8 mouse cellular contexts compared by ENCODE assay signal in the genomic region with DNA sequence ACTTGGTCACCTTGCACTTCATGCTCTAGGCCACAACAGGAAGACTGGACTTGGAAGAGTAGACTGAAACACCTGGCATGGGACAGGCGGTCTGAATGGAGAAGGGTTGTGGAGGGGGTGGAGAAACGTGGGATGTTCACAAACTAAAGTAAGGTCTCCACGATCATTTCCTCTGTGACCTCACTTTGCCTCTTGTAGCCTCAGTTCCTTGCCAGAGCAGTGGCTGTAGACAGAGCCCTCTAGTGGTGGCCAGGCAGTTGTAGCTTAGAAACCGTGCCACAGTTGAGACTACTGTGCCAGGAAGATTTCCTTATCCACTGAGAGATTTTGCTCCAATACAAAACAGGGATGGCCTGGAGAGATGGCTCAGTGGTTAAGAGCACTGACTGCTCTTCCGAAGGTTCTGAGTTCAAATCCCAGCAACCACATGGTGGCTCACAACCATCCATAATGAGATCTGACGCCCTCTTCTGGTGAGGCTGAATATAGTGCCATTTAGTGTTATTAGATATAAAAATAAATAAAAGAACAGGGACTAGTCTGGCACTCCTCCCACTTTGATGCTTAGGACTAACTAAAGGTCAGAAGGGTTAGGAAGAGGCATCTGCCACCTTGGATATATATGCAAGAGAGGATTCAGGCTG. TPM values are rescaled to one million over a fixed set of nuclear protein-coding genes. Genes with fewer than 3 reads are reported as not detected.
DNase-seq lines count a peak whose midpoint lies in the region; ATAC-seq lines count a peak whose summit lies in the region.
"Had no signal": no experiment of that assay in that cellular context is flagged by ENCODE, and none has a peak within 500 bp of the region (broad histone marks: within the 10 kb centered on the region; RNA-seq: fewer than 3 reads in every experiment).

No protein-coding gene starts in this region.

- no peak overlapping the region for H3K4me2 ChIP-seq in midbrain, embryonic 14.5 days (ENCODE audit: low read length)
- no peak overlapping the region for H3K4me2 ChIP-seq in midbrain, embryonic 11.5 days
- H3K4me2 ChIP-seq in neural tube, embryonic 11.5 days (ENCODE audit: low read depth): no peak overlapping the region

- ATAC-seq in midbrain, embryonic 14.5 days (ENCODE audit: low FRiP score, low TSS enrichment): no peak
- ATAC-seq in midbrain, embryonic 11.5 days (ENCODE audit: low FRiP score): no peak
- no peak for ATAC-seq in neural tube, embryonic 11.5 days (ENCODE audit: insufficient read depth, low FRiP score, low TSS enrichment)

- DNase-seq in midbrain, embryonic 14.5 days: peak; percentile 64
- no peak for DNase-seq in midbrain, embryonic 11.5 days (ENCODE audit: low spot score, missing footprints)
- peak; percentile 39 for DNase-seq in WW6 (ENCODE audit: low read depth, low spot score)
- peak; percentile 72 for DNase-seq in embryo, embryonic 10.5 days (ENCODE audit: low spot score)
- DNase-seq in kidney, postnatal 14 days: peak; percentile 60
- DNase-seq in neural tube, embryonic 11.5 days (ENCODE audit: low spot score): peak; percentile 58
- DNase-seq in left cerebral cortex, adult 8-10 months (ENCODE audit: low spot score in 2 of 2): no peak

- H3K9ac ChIP-seq in midbrain, embryonic 14.5 days (replicated peaks; ENCODE audit: low read length): no peak overlapping the region
- H3K9ac ChIP-seq in midbrain, embryonic 11.5 days (ENCODE audit: low read length): no peak overlapping the region
- H3K9ac ChIP-seq in neural tube, embryonic 11.5 days (ENCODE audit: low read length): no peak overlapping the region

- no peaks in the 10 kb centered on the region for H3K9me3 ChIP-seq in midbrain, embryonic 14.5 days (ENCODE audit: control insufficient read depth, low read length)
- H3K9me3 ChIP-seq in midbrain, embryonic 11.5 days (ENCODE audit: control insufficient read depth, low read length): no peaks in the 10 kb centered on the region
- H3K9me3 ChIP-seq in neural tube, embryonic 11.5 days (ENCODE audit: control insufficient read depth, low read length): no peaks in the 10 kb centered on the region

- peaks cover 20% of the 10 kb centered on the region for H3K4me1 ChIP-seq in midbrain, embryonic 14.5 days (ENCODE audit: control insufficient read depth, insufficient read depth, low read length)
- H3K4me1 ChIP-seq in midbrain, embryonic 11.5 days (ENCODE audit: control insufficient read depth, insufficient read depth, low read length): peaks cover 21% of the 10 kb centered on the region
- H3K4me1 ChIP-seq in neural tube, embryonic 11.5 days (ENCODE audit: control insufficient read depth, insufficient read depth, low read length): peaks cover 17% of the 10 kb centered on the region; the same call in 1 of the 2 replicates

- H3K27ac ChIP-seq in midbrain, embryonic 14.5 days (replicated peaks; ENCODE audit: low read depth, low read length): no peak overlapping the region
- H3K27ac ChIP-seq in midbrain, embryonic 11.5 days (ENCODE audit: low read depth, low read length): no peak overlapping the region
- H3K27ac ChIP-seq in neural tube, embryonic 11.5 days (ENCODE audit: low read depth, low read length): no peak overlapping the region

- 49% methylated on average over 6 of the region's 6 CpGs for WGBS in midbrain, embryonic 14.5 days
- WGBS in midbrain, embryonic 11.5 days: 51% methylated on average over 6 of the region's 6 CpGs
- 45% methylated on average over 6 of the region's 6 CpGs for WGBS in neural tube, embryonic 11.5 days

- H3K4me3 ChIP-seq in midbrain, embryonic 14.5 days (replicated peaks; ENCODE audit: low read depth, low read length): no peak overlapping the region
- no peak overlapping the region for H3K4me3 ChIP-seq in midbrain, embryonic 11.5 days (ENCODE audit: low read depth, low read length)
- no peak overlapping the region for H3K4me3 ChIP-seq in neural tube, embryonic 11.5 days (ENCODE audit: low read depth, low read length)

- no peaks in the 10 kb centered on the region for H3K36me3 ChIP-seq in midbrain, embryonic 14.5 days (ENCODE audit: control insufficient read depth, insufficient read depth, low read length)
- H3K36me3 ChIP-seq in midbrain, embryonic 11.5 days (ENCODE audit: control insufficient read depth, insufficient read depth, low read length): no peaks in the 10 kb centered on the region
- no peaks in the 10 kb centered on the region for H3K36me3 ChIP-seq in neural tube, embryonic 11.5 days (ENCODE audit: control insufficient read depth, insufficient read depth, low read length)

- H3K27me3 ChIP-seq in midbrain, embryonic 14.5 days (ENCODE audit: control insufficient read depth, insufficient read depth, low read length): peaks cover 19% of the 10 kb centered on the region
- peaks cover 24% of the 10 kb centered on the region for H3K27me3 ChIP-seq in midbrain, embryonic 11.5 days (ENCODE audit: control insufficient read depth, insufficient read depth, low read length)
- H3K27me3 ChIP-seq in neural tube, embryonic 11.5 days (ENCODE audit: control insufficient read depth, insufficient read depth, low read length): peaks cover 22% of the 10 kb centered on the region

RNA-seq across cellular contexts. Expression of a gene that starts 7.6 kb away (rescaled TPM):
- 1.4 and 2.4 TPM in 2 replicates for polyA plus RNA-seq in midbrain, embryonic 14.5 days (2014; fragmentation: Nextera tagmentation; extraction: Ambion mirVana)
- polyA plus RNA-seq in midbrain, embryonic 11.5 days (2014; fragmentation: Nextera tagmentation; extraction: Ambion mirVana): 0.58 and 0.87 TPM in 2 replicates
- 0.62 and 0.82 TPM in 2 replicates for polyA plus RNA-seq in neural tube, embryonic 11.5 days (2014; fragmentation: Nextera tagmentation; extraction: Ambion mirVana)
- total RNA-seq in left cerebral cortex, adult 8-10 months (2022): not detected
- total RNA-seq: layer of hippocampus, postnatal 14 days had no signal

RNA-seq across cellular contexts. Expression of a gene that starts 20.0 kb away (rescaled TPM):
- 0.47 and 0.49 TPM in 2 replicates for polyA plus RNA-seq in midbrain, embryonic 14.5 days (2014; fragmentation: Nextera tagmentation; extraction: Ambion mirVana)
- polyA plus RNA-seq in midbrain, embryonic 11.5 days (2014; fragmentation: Nextera tagmentation; extraction: Ambion mirVana): 0.41 and 1.1 TPM in 2 replicates
- 0.45 TPM in 2 replicates for polyA plus RNA-seq in neural tube, embryonic 11.5 days (2014; fragmentation: Nextera tagmentation; extraction: Ambion mirVana)
- 1 to 10 TPM in 3 of 4 experiments, under 1 TPM in 1; 0.91 to 3.5 (median 1.5) TPM for total RNA-seq in left cerebral cortex, adult 8-10 months (2022)

RNA-seq across cellular contexts. Expression of a gene that starts 25.6 kb away (rescaled TPM):
- 0.28 TPM in 1 of 2 replicates, not detected in the other for polyA plus RNA-seq in midbrain, embryonic 14.5 days (2014; fragmentation: Nextera tagmentation; extraction: Ambion mirVana)
- polyA plus RNA-seq in midbrain, embryonic 11.5 days (2014; fragmentation: Nextera tagmentation; extraction: Ambion mirVana): 0.15 TPM in 1 of 2 replicates, not detected in the other
- polyA plus RNA-seq in neural tube, embryonic 11.5 days (2014; fragmentation: Nextera tagmentation; extraction: Ambion mirVana): not detected in 2 replicates
- total RNA-seq in left cerebral cortex, adult 8-10 months (2022): under 1 TPM; 0.30 to 0.64 (median 0.44) TPM

RNA-seq across cellular contexts. Expression of a gene that starts 40.9 kb away (rescaled TPM):
- 105 and 112 TPM in 2 replicates for polyA plus RNA-seq in midbrain, embryonic 14.5 days (2014; fragmentation: Nextera tagmentation; extraction: Ambion mirVana)
- polyA plus RNA-seq in midbrain, embryonic 11.5 days (2014; fragmentation: Nextera tagmentation; extraction: Ambion mirVana): 130 and 136 TPM in 2 replicates
- polyA plus RNA-seq in neural tube, embryonic 11.5 days (2014; fragmentation: Nextera tagmentation; extraction: Ambion mirVana): 136 and 139 TPM in 2 replicates
- total RNA-seq in left cerebral cortex, adult 8-10 months (2022): 100 to 1,000 TPM; 206 to 235 (median 221) TPM

RNA-seq across cellular contexts. Expression of a gene that starts 41.1 kb away (rescaled TPM):
- polyA plus RNA-seq in midbrain, embryonic 14.5 days (2014; fragmentation: Nextera tagmentation; extraction: Ambion mirVana): 36.3 and 38.7 TPM in 2 replicates
- 17.2 and 18.8 TPM in 2 replicates for polyA plus RNA-seq in midbrain, embryonic 11.5 days (2014; fragmentation: Nextera tagmentation; extraction: Ambion mirVana)
- polyA plus RNA-seq in neural tube, embryonic 11.5 days (2014; fragmentation: Nextera tagmentation; extraction: Ambion mirVana): 18.9 and 19.9 TPM in 2 replicates
- 10 to 100 TPM in 2 of 4 experiments, 1 to 10 TPM in 2; 9.3 to 12.6 (median 10.5) TPM for total RNA-seq in left cerebral cortex, adult 8-10 months (2022)

Comparison
In these comparisons a context has a peak if more than half of its experiments do, and no peak if none do; other contexts are left out.
1. DNase-seq: peak in midbrain, embryonic 14.5 days (single experiment), WW6 (single experiment), embryo, embryonic 10.5 days (single experiment), kidney, postnatal 14 days (single experiment) and neural tube, embryonic 11.5 days (single experiment); none in midbrain, embryonic 11.5 days (single experiment) and left cerebral cortex, adult 8-10 months (0 of 2).